Mouse (Mus musculus): Measurements from ENCODE around the gene Zbtb45. TPM values are rescaled to one million over a fixed set of nuclear protein-coding genes. Genes with fewer than 3 reads are reported as not detected.

The Zbtb45 gene
- 10 to 100 TPM in 1 of 4 experiments, 1 to 10 TPM in 3; 6.9 to 11.3 (median 7.2) TPM for total RNA-seq (2022)

DNA sequence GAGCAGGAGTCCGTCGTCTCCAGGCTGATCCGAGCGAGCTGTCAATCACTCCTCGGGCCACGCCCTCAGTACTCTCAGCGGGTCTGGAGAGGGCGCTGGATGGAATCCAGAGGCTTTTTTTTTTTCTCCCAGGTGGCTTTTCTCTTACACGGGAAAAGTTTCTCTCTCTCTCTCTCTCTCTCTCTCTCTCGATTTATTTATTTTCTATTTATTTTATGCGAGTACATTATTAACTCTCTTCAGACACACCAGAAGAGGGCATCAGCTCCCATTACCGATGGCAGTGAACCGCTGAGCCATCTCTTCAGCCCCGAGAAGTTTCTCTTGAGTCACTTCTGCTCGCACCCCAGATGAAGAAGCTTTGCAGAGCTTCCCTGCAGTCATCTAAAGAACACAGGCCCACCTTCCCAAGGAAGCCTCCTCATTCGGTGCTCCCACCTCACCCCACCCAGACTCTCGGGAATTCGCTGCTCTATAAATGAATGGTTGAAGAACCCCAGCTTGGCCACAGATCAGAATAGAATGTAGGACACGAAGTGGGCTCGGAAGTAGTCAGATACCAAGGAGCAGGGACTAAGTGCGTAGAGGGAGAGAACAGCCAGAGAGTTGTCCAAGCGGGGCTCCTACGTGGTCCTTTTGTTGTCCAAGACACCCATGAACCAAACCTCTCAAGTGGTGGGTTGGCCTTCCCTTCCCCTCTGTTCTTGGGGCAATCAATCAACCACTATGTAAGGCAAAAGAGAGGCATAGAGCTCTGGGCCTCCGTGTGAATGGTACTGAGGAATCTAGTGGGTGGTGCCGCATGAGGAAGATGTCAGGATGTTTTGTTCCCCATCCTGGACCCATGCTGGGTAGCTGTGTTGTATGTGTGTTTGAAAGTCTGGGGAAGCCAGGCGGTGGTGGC, at the start of gene Zbtb45:
Gene Zbtb45, minus strand, starts transcription at position 30 of the 904 bp plus-strand sequence.
- DNase-seq (ENCODE audit: low spot score) = no peak

GRCm38 (mm10) chr7:13059536-13059935, 49.7 kb upstream of the Zbtb45 start:
- no peak for DNase-seq (ENCODE audit: low spot score)

DNA sequence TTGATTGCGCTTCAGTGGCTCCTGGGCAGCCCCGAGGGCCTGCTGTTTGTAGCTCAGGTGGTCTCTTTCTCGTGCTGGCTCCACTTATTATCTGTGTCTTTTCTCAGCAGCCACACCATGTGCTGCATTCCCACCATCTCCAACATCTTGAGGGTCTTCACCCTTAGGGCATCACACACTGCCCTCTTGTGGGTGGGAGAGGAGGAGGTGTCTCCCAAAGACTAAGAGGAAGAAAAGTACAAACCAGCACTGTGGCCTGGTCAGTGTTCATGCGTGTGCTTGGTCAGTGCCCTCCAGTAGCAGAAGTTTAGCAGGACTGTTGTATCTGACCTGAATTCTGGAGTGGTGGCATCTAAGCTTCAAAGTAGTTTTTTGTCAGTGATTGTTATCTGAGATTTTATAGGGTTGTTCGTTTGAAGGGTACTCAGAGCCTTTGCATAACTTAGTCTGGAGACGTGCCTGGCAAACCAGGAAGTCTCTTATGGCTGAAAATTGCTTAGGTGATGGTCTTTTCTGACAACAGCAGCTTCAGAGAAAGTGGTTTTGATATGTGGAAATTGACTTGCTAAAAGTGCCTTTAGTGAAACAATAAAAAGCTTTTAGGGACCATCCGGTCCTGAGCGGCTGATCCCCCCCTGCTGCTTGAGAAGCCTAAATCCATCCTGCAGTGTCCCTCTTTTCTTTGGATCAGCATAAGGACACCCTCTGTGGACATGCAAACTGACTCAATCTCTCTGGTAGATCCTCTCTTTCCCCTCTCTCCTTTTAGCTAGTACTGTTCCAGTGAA, 47.3 kb upstream of the Zbtb45 start:
- no peak for DNase-seq (ENCODE audit: low spot score)

DNA sequence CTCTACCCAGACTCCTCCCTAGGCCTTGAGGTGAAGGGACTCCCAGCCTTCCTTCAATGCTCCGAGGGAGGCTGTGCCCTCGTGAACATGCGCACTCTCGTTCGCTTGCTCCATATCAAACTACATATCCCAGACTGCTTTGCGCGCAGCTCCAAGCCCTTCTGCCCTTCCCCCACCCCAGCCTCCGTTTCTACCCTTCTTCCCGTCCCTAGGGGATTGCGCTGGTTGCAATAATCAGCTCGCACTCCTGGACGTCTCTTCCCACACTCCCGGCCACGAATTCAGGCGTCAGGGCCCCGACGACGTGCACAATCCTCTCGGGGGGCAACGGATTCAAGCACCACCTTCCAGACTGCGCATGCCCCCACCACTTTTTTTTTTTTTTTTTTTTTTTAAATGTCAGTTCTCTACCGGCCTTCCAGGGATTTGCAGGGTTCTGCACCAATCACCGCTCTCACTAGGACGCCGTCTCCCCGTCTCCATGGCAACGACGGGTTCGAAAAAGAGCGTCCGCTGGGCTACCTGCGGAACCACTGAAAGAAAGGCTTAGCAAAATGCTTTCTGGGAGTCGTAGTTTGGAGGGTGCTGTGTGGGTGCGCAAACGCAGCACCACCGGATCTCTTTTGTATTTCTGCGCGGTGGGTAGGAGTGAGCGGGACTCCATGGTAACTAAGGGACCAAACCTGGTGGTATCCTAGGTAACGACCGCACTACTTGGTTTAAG, 44.6 kb upstream of the Zbtb45 start, which contains the start of gene Mzf1:
Gene Mzf1, minus strand, starts transcription at position 478 of the 724 bp plus-strand sequence.
- peak; percentile 93 for DNase-seq (ENCODE audit: low spot score)

- no peak for DNase-seq (ENCODE audit: low spot score)
These were observed 44.1 kb upstream of the Zbtb45 start for GRCm38 (mm10) chr7:13053961-13054286.

- no peak for DNase-seq (ENCODE audit: low spot score)
These were observed 43.7 kb upstream of the Zbtb45 start for GRCm38 (mm10) chr7:13053501-13053900.

- DNase-seq (ENCODE audit: low spot score) = no peak
These were observed 43.2 kb upstream of the Zbtb45 start for GRCm38 (mm10) chr7:13053001-13053400.

- peak; percentile 72 for DNase-seq (ENCODE audit: low spot score)
These were observed 36.2 kb upstream of the Zbtb45 start for GRCm38 (mm10) chr7:13046084-13046483.

GRCm38 (mm10) chr7:13044254-13044625, 34.4 kb upstream of the Zbtb45 start:
- DNase-seq (ENCODE audit: low spot score) = no peak

- DNase-seq (ENCODE audit: low spot score) = no peak
These were observed 33.8 kb upstream of the Zbtb45 start for GRCm38 (mm10) chr7:13043445-13044253.

GRCm38 (mm10) chr7:13043120-13043444, 33.2 kb upstream of the Zbtb45 start:
- DNase-seq (ENCODE audit: low spot score) = no peak

DNA sequence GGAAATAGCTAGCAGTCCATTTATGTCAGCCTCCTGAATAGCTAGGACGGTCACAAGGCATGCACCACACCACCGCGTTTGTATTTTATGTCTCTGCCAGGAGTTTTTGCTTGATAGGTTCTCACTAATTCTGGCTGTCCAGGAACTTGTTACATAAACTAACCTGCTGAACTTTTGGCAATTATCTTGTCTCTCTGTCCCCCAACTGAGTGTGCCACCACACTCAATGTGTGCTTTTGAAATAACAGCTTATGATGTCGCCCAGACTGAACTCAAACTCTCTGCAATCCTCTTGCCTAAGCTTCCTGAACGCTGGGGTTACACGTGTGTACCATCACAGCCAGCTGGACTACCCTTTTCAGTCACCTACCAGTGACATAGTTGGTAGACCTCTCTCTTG, 32.7 kb upstream of the Zbtb45 start:
- DNase-seq (ENCODE audit: low spot score) = no peak

DNA sequence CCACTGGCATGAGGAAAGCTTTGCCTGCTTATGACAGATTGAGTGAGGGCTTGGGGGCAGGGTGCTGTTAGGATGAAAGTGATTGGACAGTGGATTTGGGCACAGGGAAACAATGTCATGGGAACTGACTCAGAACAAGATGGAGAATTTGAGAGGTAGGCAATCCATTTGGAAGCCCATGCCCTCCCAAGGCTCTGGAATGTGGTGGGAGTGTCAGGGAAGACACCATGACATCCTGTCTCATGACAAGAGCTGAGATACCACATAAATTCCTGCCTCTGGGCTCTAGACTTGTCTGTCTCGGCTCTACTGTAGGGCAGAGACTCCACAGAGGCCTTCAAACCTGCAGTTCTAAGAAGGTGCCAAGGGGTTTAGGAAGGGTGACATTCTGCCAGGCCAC, 31.4 kb upstream of the Zbtb45 start:
- no peak for DNase-seq (ENCODE audit: low spot score)

DNA sequence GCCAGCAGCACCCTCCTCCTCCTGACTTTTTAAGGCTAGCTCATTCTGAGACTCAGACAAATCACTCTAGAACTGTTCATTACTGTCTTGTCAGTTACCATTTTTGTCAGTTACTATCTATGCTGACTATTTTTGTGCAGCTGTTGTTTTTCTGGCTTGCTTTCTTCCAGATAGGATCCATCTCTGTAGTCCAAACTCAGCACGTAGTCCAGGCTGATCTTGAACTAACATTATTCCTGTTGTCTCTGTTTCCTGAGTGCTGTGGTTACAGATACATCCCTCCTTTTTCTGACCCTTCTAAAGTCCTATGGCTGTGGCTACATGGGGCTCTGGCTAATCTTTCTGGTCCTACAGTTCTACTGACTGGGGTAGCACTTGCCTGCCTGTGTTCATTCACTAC, 29.3 kb upstream of the Zbtb45 start:
- no peak for DNase-seq (ENCODE audit: low spot score)

GRCm38 (mm10) chr7:13038621-13039169, 28.9 kb upstream of the Zbtb45 start:
- no peak for DNase-seq (ENCODE audit: low spot score)

DNA sequence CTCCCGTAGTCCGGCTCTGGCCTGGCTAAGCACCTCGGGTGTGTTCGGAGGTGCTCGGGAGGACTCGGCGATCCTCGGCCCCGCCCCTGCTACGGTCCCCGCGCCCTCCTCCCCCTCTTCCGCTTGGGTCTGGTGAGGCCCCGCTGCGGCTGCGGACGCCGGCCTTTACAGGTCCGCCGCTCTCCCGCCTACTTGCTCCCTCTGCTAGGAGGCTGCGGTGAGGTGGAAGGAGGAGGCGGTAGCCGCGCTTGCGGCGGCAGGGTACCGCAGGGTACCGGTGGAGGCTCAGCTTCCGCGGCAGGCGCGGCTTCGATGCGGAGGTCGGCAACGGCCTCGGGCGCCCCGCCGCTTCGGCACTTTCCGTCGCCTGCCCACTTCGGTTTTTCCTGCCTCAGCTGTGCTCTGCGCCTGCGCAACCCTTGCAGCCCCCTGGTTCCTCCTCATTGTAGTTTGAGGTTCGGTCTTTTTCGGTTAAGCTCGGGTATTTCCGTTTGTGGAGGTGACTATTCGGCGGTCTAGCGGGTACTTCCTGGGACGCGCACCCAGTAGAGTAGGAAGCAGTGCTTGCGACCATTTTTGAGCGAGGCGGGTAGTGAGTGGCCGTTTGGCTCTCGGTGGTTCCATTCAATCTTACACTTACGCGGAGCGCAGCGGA, 28.2 kb upstream of the Zbtb45 start, which contains the start of gene Ube2m:
Gene Ube2m, minus strand, starts transcription at position 375 of the 655 bp plus-strand sequence.
- peak; percentile 97 for DNase-seq (ENCODE audit: low spot score)

DNA sequence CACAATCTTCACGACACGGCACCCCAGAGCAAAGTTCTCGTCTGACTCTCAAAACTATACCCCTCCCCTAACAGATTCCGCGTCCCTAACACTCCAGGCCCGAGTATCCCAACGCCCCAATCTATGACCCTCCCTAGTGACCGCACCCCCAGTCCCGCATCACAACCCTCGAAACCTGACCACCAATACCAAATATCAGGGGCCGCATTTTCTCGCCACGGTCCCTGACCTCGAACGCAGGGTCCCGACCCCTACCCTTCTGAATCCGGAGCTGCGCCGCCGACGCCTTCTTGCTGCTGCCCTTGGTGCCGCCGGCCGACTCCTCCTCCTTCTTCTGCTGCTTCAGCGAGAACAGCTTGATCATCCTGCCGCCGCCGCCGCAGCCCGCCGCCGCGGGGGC, 27.5 kb upstream of the Zbtb45 start:
- no peak for DNase-seq (ENCODE audit: low spot score)

DNA sequence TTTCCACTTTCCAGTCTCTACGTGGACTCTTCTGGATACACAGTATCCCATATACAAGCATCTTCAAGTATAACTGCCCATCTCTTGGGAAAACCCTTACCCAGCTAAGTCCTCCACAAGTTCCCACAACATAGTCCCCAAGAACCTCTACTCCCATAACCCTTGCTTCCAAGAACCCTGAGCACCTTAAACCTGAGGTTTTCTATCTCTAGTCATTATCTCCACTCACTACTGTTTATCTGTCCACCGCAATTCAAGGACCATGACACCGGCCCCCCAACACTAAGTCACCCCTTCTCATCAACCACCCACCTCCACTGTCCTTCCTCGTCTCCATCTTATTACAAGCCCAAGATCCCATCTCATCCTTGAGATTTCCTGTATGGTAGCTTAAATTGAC, 27.0 kb upstream of the Zbtb45 start:
- no peak for DNase-seq (ENCODE audit: low spot score)

DNA sequence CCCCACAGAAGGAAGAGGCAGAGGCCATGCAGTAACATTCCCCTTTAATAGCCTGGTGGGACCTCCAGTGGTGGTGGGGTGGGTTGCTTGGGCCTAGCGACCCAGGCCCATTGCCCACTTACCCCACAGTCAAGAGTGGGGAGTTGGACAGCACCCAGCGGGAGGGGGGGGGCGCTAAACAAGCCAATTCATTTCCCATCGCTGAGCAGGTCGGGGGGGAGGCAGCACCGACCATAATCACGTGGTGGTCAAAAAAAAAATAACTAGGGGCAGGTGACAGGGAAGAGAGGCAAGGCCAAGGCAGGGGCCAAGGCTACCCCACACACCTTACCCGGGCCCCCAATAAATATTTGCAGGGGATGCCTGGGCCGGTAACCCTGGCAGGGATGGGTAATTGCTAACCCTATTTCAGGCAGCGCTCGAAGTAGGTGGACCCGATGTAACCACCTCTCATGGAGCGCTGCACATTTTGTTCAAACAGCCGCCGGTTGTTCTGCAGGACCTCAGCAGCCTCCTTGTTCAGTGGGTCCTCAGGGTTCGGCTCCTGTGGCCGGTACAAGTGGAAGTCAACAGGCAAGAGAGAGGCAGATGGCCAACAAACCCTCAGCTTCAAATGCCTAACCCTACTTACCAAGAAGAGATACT, 25.5 kb upstream of the Zbtb45 start:
- no peak for DNase-seq (ENCODE audit: low spot score)

Data from heart, adult 8-10 months (tissue).